Mouse (Mus musculus): ENCODE measurements at regions not wholly inside any gene's neighbourhood (a gene's known extent, or its start where the extent isn't known, plus 50 kb on each side); places are given as distances from the start of the nearest gene placed in this dataset.

GRCm38 (mm10) chr9:61487146-61487545 is 115.0 kb downstream of the Tle3 start:
- no peak for DNase-seq

- peak; percentile 19 for DNase-seq
Measured at GRCm38 (mm10) chr9:61484391-61484790, 112.2 kb downstream of the Tle3 start.

- DNase-seq: no peak
Measured at GRCm38 (mm10) chr9:61479626-61480025, 107.5 kb downstream of the Tle3 start.

- no peak for DNase-seq
Measured at GRCm38 (mm10) chr9:61478862-61479261, 106.7 kb downstream of the Tle3 start.

- no peak for DNase-seq
Measured at GRCm38 (mm10) chr9:61476351-61476750, 104.2 kb downstream of the Tle3 start.

- no peak for DNase-seq
Measured at GRCm38 (mm10) chr9:61470815-61471505, 98.8 kb downstream of the Tle3 start.

- DNase-seq: no peak
Measured at GRCm38 (mm10) chr9:61468897-61469509, 96.8 kb downstream of the Tle3 start.

GRCm38 (mm10) chr9:61468368-61468848 is 96.2 kb downstream of the Tle3 start:
- no peak for DNase-seq

Measured in thymus, postnatal 36 days (tissue).